Mouse (Mus musculus) spleen, adult 2 months (tissue): ENCODE measurements around the gene Cdkl4. TPM values are rescaled to one million over a fixed set of nuclear protein-coding genes. Genes with fewer than 3 reads are reported as not detected.

Experiments used
- DNase-seq, 2 experiments: peaks; one replicate each; pipeline versions ENCODE4 v3.0.0 to v3.0.0-alpha.2; 2012 to 2021; ENCODE audit warnings: low spot score in 2 of 2, low read depth in 1 of 2
- H3K27ac ChIP-seq: fragments of 200-500 bp; 2 replicates; pipeline ENCODE4 v1.5.1; 2012; ENCODE audit warnings: low read length, inconsistent platforms; ENCODE audit not compliant: insufficient read depth
- H3K27me3 ChIP-seq: fragments of 200-500 bp; 2 replicates; pipeline ENCODE4 v1.6.1; 2012; ENCODE audit warnings: mild to moderate bottlenecking, moderate library complexity, low read length, inconsistent platforms; ENCODE audit not compliant: control insufficient read depth, insufficient read depth
- H3K36me3 ChIP-seq: fragments of 200-500 bp; 2 replicates; pipeline ENCODE4 v1.6.1; 2012; ENCODE audit warnings: mild to moderate bottlenecking, low read length, inconsistent platforms; ENCODE audit not compliant: control insufficient read depth, insufficient read depth
- H3K4me1 ChIP-seq: fragments of 200-500 bp; 2 replicates; pipeline ENCODE4 v1.6.1; 2011; ENCODE audit warnings: inconsistent platforms; ENCODE audit not compliant: control insufficient read depth, insufficient read depth, insufficient read length
- H3K4me3 ChIP-seq: fragments of 200-500 bp; 2 replicates; pipeline ENCODE4 v1.5.1; 2011; ENCODE audit warnings: mild to moderate bottlenecking, inconsistent platforms; ENCODE audit not compliant: insufficient read depth, insufficient read length; ENCODE audit errors: extremely low read depth
- CTCF ChIP-seq: fragments of 200-500 bp; IDR thresholded peaks from 2 replicates; pipeline ENCODE4 v1.5.1; 2011; ENCODE audit warnings: mild to moderate bottlenecking, inconsistent platforms; ENCODE audit not compliant: insufficient read depth, insufficient read length, insufficient replicate concordance; ENCODE audit errors: extremely low read depth
- POLR2A ChIP-seq: fragments of 200-500 bp; IDR thresholded peaks from 2 replicates; pipeline ENCODE4 v1.6.1; 2011; ENCODE audit warnings: low read depth, low read length, inconsistent platforms
- WGBS: fragments of 180-500 bp; shearing (Covaris S2); methylation state at CpG from one replicate; pipeline ENCODE4 v1.1.7; 2018; 5-methylcytosine and 5-hydroxymethylcytosine counted together
- polyA plus RNA-seq: library from polyadenylated mRNA; depleted of rRNA; stranded (reverse); fragments of >200 nt; gene quantifications from 2 replicates; pipeline ENCODE4 v1.2.3, GENCODE M21; 2012

Cdkl4 gene
- polyA plus RNA-seq, 1 experiment: 0.11 TPM

- Histone ChIP-seq H3K27ac (no peak overlapping the region), H3K4me3 (no peak overlapping the region), H3K4me1 (no peaks in the 10 kb centered on the region), H3K36me3 (peaks cover 7% of the 10 kb centered on the region; the same call in 1 of the 2 replicates), H3K27me3 (no peaks in the 10 kb centered on the region)
- no peak for TF ChIP-seq POLR2A
- TF ChIP-seq CTCF: no peak
- DNase-seq: no peak
- WGBS: 96% methylated on average over 19 of the region's 19 CpGs
These were observed 25.5 kb upstream of the Cdkl4 start for GRCm38 (mm10) chr17:80603079-80603625.

GRCm38 (mm10) chr17:80601371-80601770 lies 23.8 kb upstream of the Cdkl4 start:
- 85% methylated on average over 13 of the region's 13 CpGs for WGBS
- H3K4me1 ChIP-seq: no peaks in the 10 kb centered on the region
- H3K27me3 ChIP-seq: no peaks in the 10 kb centered on the region
- no peak for TF ChIP-seq CTCF
- TF ChIP-seq POLR2A: no peak
- H3K27ac ChIP-seq: no peak overlapping the region
- no peak overlapping the region for H3K4me3 ChIP-seq
- DNase-seq: no peak
- peaks cover 8% of the 10 kb centered on the region for H3K36me3 ChIP-seq

GRCm38 (mm10) chr17:80583051-80583450 lies 5.4 kb upstream of the Cdkl4 start:
- no peak overlapping the region for H3K4me3 ChIP-seq
- no peak for DNase-seq
- 92% methylated on average over 6 of the region's 6 CpGs for WGBS
- H3K27ac ChIP-seq: no peak overlapping the region
- TF ChIP-seq CTCF: no peak
- no peak for TF ChIP-seq POLR2A
- no peaks in the 10 kb centered on the region for H3K27me3 ChIP-seq
- H3K4me1 ChIP-seq: no peaks in the 10 kb centered on the region
- no peaks in the 10 kb centered on the region; the same call in 1 of the 2 replicates for H3K36me3 ChIP-seq

- H3K27me3 ChIP-seq: 0 out of 2 replicates have a peak, but pooled peaks cover 2% of the 10 kb centered on the region
- DNase-seq: no peak
- TF ChIP-seq POLR2A (no peak), CTCF (no peak)
- no peak overlapping the region for H3K27ac ChIP-seq
- no peak overlapping the region for H3K4me3 ChIP-seq
- peaks cover 4% of the 10 kb centered on the region; the same call in 1 of the 2 replicates for H3K4me1 ChIP-seq
- WGBS: 91% methylated on average over 6 of the region's 6 CpGs
- no peaks in the 10 kb centered on the region; the same call in 1 of the 2 replicates for H3K36me3 ChIP-seq
These were observed 2.3 kb upstream of the Cdkl4 start for GRCm38 (mm10) chr17:80579901-80580300.

- Histone ChIP-seq H3K4me1 (peaks cover 4% of the 10 kb centered on the region; the same call in 1 of the 2 replicates), H3K27ac (no peak overlapping the region), H3K4me3 (no peak overlapping the region), H3K36me3 (no peaks in the 10 kb centered on the region; the same call in 1 of the 2 replicates), H3K27me3 (0 out of 2 replicates have a peak, but pooled peaks cover 2% of the 10 kb centered on the region)
- TF ChIP-seq POLR2A: no peak
- TF ChIP-seq CTCF: no peak
- 88% methylated on average over 9 of the region's 9 CpGs for WGBS
- DNase-seq: no peak
These were observed 1.5 kb upstream of the Cdkl4 start for GRCm38 (mm10) chr17:80579089-80579488.

GRCm38 (mm10) chr17:80578041-80578440 lies 428 bp upstream of the Cdkl4 start:
- H3K36me3 ChIP-seq: no peaks in the 10 kb centered on the region; the same call in 1 of the 2 replicates
- H3K27ac ChIP-seq: no peak overlapping the region
- 0 out of 2 replicates have a peak, but pooled peaks cover 2% of the 10 kb centered on the region for H3K27me3 ChIP-seq
- no peak for DNase-seq
- no peak for TF ChIP-seq CTCF
- TF ChIP-seq POLR2A: no peak
- 88% methylated on average over 1 of the region's 1 CpGs for WGBS
- peaks cover 4% of the 10 kb centered on the region; the same call in 1 of the 2 replicates for H3K4me1 ChIP-seq
- H3K4me3 ChIP-seq: no peak overlapping the region

- Histone ChIP-seq H3K27me3 (0 out of 2 replicates have a peak, but pooled peaks cover 2% of the 10 kb centered on the region), H3K27ac (no peak overlapping the region), H3K36me3 (no peaks in the 10 kb centered on the region; the same call in 1 of the 2 replicates), H3K4me1 (peaks cover 4% of the 10 kb centered on the region; the same call in 1 of the 2 replicates), H3K4me3 (peak overlapping the region; percentile 21; the same call in 1 of the 2 replicates)
- 1% methylated on average over 30 of the region's 30 CpGs for WGBS
- TF ChIP-seq CTCF: no peak
- DNase-seq: peak; percentile 65 to 77
These were observed 399 bp downstream of the Cdkl4 start for GRCm38 (mm10) chr17:80577214-80577613.
